Mouse (Mus musculus) skeletal muscle tissue, adult 2 months (tissue): ENCODE measurements around the gene Aif1.

Experiments used
- DNase-seq: peaks from one replicate; pipeline ENCODE4 v3.0.0-alpha.2; 2012; ENCODE audit warnings: low read depth, low spot score

Gene Aif1

GRCm38 (mm10) chr17:35195631-35196320 is 19.9 kb upstream of the Aif1 start:
- peak; percentile 51 for DNase-seq

- DNase-seq: no peak
Observed at GRCm38 (mm10) chr17:35194844-35195630, 19.2 kb upstream of the Aif1 start.

GRCm38 (mm10) chr17:35193881-35194843 is 18.3 kb upstream of the Aif1 start, which contains the start of gene Ltb:
TSS of gene Ltb (plus strand) at chr17:35194439.
- DNase-seq: no peak

- DNase-seq: no peak
Observed at GRCm38 (mm10) chr17:35192924-35193323, 17.1 kb upstream of the Aif1 start.

- DNase-seq: no peak
Observed at GRCm38 (mm10) chr17:35191723-35192122, 15.9 kb upstream of the Aif1 start.

- DNase-seq: no peak
Observed at GRCm38 (mm10) chr17:35190096-35190495, 14.2 kb upstream of the Aif1 start.

GRCm38 (mm10) chr17:35189186-35189585 is 13.3 kb upstream of the Aif1 start:
- no peak for DNase-seq

- DNase-seq: no peak
Observed at GRCm38 (mm10) chr17:35187959-35188610, 12.2 kb upstream of the Aif1 start, which contains the start of gene Lst1. TSS of gene Lst1 (minus strand) at chr17:35188439.

GRCm38 (mm10) chr17:35187345-35187744 is 11.5 kb upstream of the Aif1 start:
- no peak for DNase-seq

- DNase-seq: no peak
Observed at GRCm38 (mm10) chr17:35186681-35187080, 10.8 kb upstream of the Aif1 start.

- no peak for DNase-seq
Observed at GRCm38 (mm10) chr17:35185639-35186611, 10.1 kb upstream of the Aif1 start.

GRCm38 (mm10) chr17:35180093-35180492 is 4.2 kb upstream of the Aif1 start:
- DNase-seq: no peak

- DNase-seq: peak; percentile 67
Observed at GRCm38 (mm10) chr17:35178528-35178927, 2.7 kb upstream of the Aif1 start.

- no peak for DNase-seq
Observed at GRCm38 (mm10) chr17:35175382-35175781, 486 bp downstream of the Aif1 start.

GRCm38 (mm10) chr17:35174201-35174977 is 1.5 kb downstream of the Aif1 start:
- DNase-seq: no peak

- DNase-seq: no peak
Observed at GRCm38 (mm10) chr17:35173329-35173728, 2.5 kb downstream of the Aif1 start.

- DNase-seq: no peak
Observed at GRCm38 (mm10) chr17:35172445-35173234, 3.2 kb downstream of the Aif1 start.

GRCm38 (mm10) chr17:35168541-35169207 is 7.2 kb downstream of the Aif1 start:
- no peak for DNase-seq
